Mouse (Mus musculus) liver, embryonic 15.5 days (tissue): ENCODE measurements at regions not wholly inside any gene's neighbourhood (a gene's known extent, or its start where the extent isn't known, plus 50 kb on each side); places are given as distances from the start of the nearest gene placed in this dataset.

Experiments used
- ATAC-seq: fragments of 200-750 bp; cut with Nextera tagmentation; 2 replicates; pipeline ENCODE4 v1.8.0; 2017; ENCODE audit warnings: moderate number of reproducible peaks, mild to moderate bottlenecking, moderate library complexity; ENCODE audit not compliant: insufficient read depth
- H3K27ac ChIP-seq: fragments of 300-500 bp; sonication (generic); replicated peaks from 2 replicates; pipeline ENCODE4 v1.5.1; 2015; ENCODE audit warnings: mild to moderate bottlenecking, inconsistent platforms
- H3K27me3 ChIP-seq: fragments of 300-500 bp; sonication (generic); 2 replicates; pipeline ENCODE4 v1.6.1; 2015; ENCODE audit warnings: mild to moderate bottlenecking, inconsistent platforms
- H3K36me3 ChIP-seq: fragments of 300-500 bp; sonication (generic); replicated peaks from 2 replicates; pipeline ENCODE4 v1.6.1; 2015; ENCODE audit warnings: moderate library complexity, mild to moderate bottlenecking, inconsistent platforms
- H3K4me1 ChIP-seq: fragments of 300-500 bp; sonication (generic); replicated peaks from 2 replicates; pipeline ENCODE4 v1.6.1; 2015; ENCODE audit warnings: inconsistent platforms
- H3K4me2 ChIP-seq: fragments of 300-500 bp; sonication (generic); 2 replicates; pipeline ENCODE4 v1.6.1; 2015; ENCODE audit warnings: moderate library complexity, mild to moderate bottlenecking, inconsistent platforms
- H3K4me3 ChIP-seq: fragments of 300-500 bp; sonication (generic); replicated peaks from 2 replicates; pipeline ENCODE4 v1.5.1; 2015; ENCODE audit warnings: mild to moderate bottlenecking, inconsistent platforms
- H3K9ac ChIP-seq: fragments of 300-500 bp; sonication (generic); 2 replicates; pipeline ENCODE4 v1.6.1; 2015; ENCODE audit warnings: moderate library complexity, mild to moderate bottlenecking, inconsistent platforms
- H3K9me3 ChIP-seq: fragments of 300-500 bp; sonication (generic); replicated peaks from 2 replicates; pipeline ENCODE4 v1.6.1; 2016; ENCODE audit warnings: inconsistent platforms
- WGBS: fragments of 180-500 bp; shearing (Covaris S2); methylation state at CpG from one replicate; pipeline ENCODE4 v1.1.7; 2015; ENCODE audit warnings: mixed read lengths; ENCODE audit not compliant: insufficient replicate concordance; 5-methylcytosine and 5-hydroxymethylcytosine counted together

DNA sequence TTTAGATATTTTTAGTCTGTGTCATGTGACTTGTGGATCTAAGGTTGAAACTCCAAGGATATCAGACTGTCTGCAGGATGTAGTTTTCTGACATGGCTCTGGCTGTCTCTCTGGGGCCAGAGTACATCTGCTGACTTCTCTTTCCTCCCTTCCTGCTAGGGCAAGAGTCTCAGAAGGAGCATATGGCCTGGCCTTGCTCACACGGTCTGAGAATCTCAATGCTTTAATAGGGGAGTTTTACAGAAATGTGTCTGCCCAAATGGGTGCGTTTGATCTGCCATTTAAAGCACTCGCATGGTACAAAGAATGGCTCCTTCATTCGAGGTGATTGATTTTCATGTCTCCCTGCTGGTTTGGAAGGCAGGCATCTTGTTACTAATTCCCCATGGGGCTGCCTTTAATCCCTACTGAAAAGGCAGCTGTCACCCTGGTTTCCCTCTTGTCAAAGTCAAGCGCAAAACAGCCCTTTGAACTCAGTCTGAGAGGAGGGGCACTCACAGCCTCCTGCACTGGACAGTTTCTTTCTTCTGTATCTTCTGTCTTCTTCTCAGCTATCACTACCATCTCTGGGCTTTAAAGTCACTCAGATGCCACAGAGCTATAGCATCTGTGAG, 199.7 kb upstream of the Eef2kmt start:
- no peak overlapping the region for H3K27ac ChIP-seq
- H3K4me2 ChIP-seq = no peak overlapping the region
- no peaks in the 10 kb centered on the region for H3K27me3 ChIP-seq
- no peaks in the 10 kb centered on the region for H3K36me3 ChIP-seq
- H3K4me1 ChIP-seq = no peaks in the 10 kb centered on the region
- no peaks in the 10 kb centered on the region for H3K9me3 ChIP-seq
- 27% methylated on average over 5 of the region's 5 CpGs for WGBS
- H3K9ac ChIP-seq = no peak overlapping the region
- H3K4me3 ChIP-seq = no peak overlapping the region
- no peak for ATAC-seq

GRCm38 (mm10) chr16:5454243-5454642, 198.5 kb upstream of the Eef2kmt start:
- no peak overlapping the region for H3K4me2 ChIP-seq
- H3K36me3 ChIP-seq = no peaks in the 10 kb centered on the region
- no peaks in the 10 kb centered on the region for H3K4me1 ChIP-seq
- no peak for ATAC-seq
- no peaks in the 10 kb centered on the region for H3K27me3 ChIP-seq
- no peak overlapping the region for H3K9ac ChIP-seq
- WGBS = 24% methylated on average over 6 of the region's 6 CpGs
- H3K27ac ChIP-seq = no peak overlapping the region
- H3K9me3 ChIP-seq = no peaks in the 10 kb centered on the region
- no peak overlapping the region for H3K4me3 ChIP-seq

- H3K4me3 ChIP-seq = no peak overlapping the region
- H3K4me2 ChIP-seq = no peak overlapping the region
- no peak overlapping the region for H3K9ac ChIP-seq
- H3K4me1 ChIP-seq = no peaks in the 10 kb centered on the region
- no peak overlapping the region for H3K27ac ChIP-seq
- no peaks in the 10 kb centered on the region for H3K9me3 ChIP-seq
- 50% methylated on average over 6 of the region's 6 CpGs for WGBS
- no peaks in the 10 kb centered on the region for H3K27me3 ChIP-seq
- ATAC-seq = no peak
- no peaks in the 10 kb centered on the region for H3K36me3 ChIP-seq
These were observed 197.2 kb upstream of the Eef2kmt start for GRCm38 (mm10) chr16:5452971-5453370.

DNA sequence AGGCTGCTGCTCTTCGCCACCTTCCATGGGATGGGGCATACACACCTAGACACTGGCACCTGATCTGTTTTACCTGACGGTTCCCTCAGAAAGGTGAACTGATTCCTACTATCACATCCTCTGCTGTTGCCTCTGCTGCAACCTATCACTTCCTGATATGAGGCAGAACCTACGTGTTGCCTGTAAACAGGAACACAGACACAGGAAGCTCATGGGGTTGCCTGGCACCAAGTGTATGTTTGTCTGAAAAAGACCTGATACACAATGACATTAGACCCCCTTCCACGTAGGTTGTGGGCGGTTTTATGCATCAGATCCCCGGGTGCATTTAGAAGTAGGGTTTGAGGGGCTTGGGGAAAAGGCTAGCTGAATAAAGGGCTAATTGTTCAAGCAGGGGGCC, 190.0 kb upstream of the Eef2kmt start:
- H3K9me3 ChIP-seq = no peaks in the 10 kb centered on the region
- no peak overlapping the region for H3K4me2 ChIP-seq
- H3K9ac ChIP-seq = no peak overlapping the region
- H3K27ac ChIP-seq = no peak overlapping the region
- ATAC-seq = no peak
- 32% methylated on average over 6 of the region's 6 CpGs for WGBS
- no peaks in the 10 kb centered on the region for H3K36me3 ChIP-seq
- H3K4me3 ChIP-seq = no peak overlapping the region
- H3K4me1 ChIP-seq = no peaks in the 10 kb centered on the region
- no peaks in the 10 kb centered on the region for H3K27me3 ChIP-seq

GRCm38 (mm10) chr16:5444785-5445184, 189.0 kb upstream of the Eef2kmt start:
- H3K27ac ChIP-seq = no peak overlapping the region
- H3K4me3 ChIP-seq = no peak overlapping the region
- no peaks in the 10 kb centered on the region for H3K4me1 ChIP-seq
- no peak for ATAC-seq
- 20% methylated on average over 2 of the region's 2 CpGs for WGBS
- H3K9me3 ChIP-seq = no peaks in the 10 kb centered on the region
- no peak overlapping the region for H3K9ac ChIP-seq
- no peak overlapping the region for H3K4me2 ChIP-seq
- no peaks in the 10 kb centered on the region for H3K27me3 ChIP-seq
- no peaks in the 10 kb centered on the region for H3K36me3 ChIP-seq

GRCm38 (mm10) chr16:5439717-5440116, 183.9 kb upstream of the Eef2kmt start:
- Histone ChIP-seq H3K9me3 (no peaks in the 10 kb centered on the region), H3K27ac (no peak overlapping the region), H3K9ac (no peak overlapping the region), H3K27me3 (no peaks in the 10 kb centered on the region), H3K4me3 (no peak overlapping the region), H3K4me2 (no peak overlapping the region), H3K4me1 (no peaks in the 10 kb centered on the region), H3K36me3 (no peaks in the 10 kb centered on the region)
- ATAC-seq = no peak
- 52% methylated on average over 2 of the region's 2 CpGs for WGBS

GRCm38 (mm10) chr16:5438405-5438804, 182.6 kb upstream of the Eef2kmt start:
- Histone ChIP-seq H3K9me3 (no peaks in the 10 kb centered on the region), H3K27me3 (no peaks in the 10 kb centered on the region), H3K4me3 (no peak overlapping the region), H3K36me3 (no peaks in the 10 kb centered on the region), H3K9ac (no peak overlapping the region), H3K4me1 (no peaks in the 10 kb centered on the region), H3K4me2 (no peak overlapping the region), H3K27ac (no peak overlapping the region)
- ATAC-seq = no peak
- WGBS = 44% methylated on average over 2 of the region's 2 CpGs

DNA sequence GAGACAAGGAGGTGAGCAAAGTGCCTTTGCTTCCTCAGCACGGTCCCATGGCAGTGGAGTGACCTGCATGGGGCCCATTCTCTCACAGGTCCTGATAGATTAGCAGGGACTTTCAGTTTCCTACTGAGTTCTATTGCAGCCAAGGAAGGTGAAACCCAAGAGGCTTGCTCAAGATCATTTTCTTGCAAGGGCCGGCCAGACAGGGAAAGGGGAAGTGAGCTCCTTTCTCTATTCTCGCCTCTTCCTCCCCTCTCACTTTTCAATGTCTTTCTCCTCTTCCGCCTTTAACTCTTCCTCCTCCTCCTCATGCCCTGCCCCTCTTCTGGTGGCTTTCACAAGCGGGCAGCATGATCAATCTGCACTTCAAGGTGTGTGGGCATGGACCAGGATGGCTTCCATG, 175.9 kb upstream of the Eef2kmt start:
- Histone ChIP-seq H3K4me3 (no peak overlapping the region), H3K4me2 (peak overlapping the region; percentile 5; the same call in 1 of the 2 replicates), H3K9me3 (no peaks in the 10 kb centered on the region), H3K27ac (no peak overlapping the region), H3K4me1 (0 out of 2 replicates have a peak, but pooled peaks cover 3% of the 10 kb centered on the region), H3K36me3 (no peaks in the 10 kb centered on the region), H3K9ac (no peak overlapping the region), H3K27me3 (no peaks in the 10 kb centered on the region)
- ATAC-seq = no peak
- 19% methylated on average over 5 of the region's 5 CpGs for WGBS

- Histone ChIP-seq H3K27me3 (no peaks in the 10 kb centered on the region), H3K9ac (no peak overlapping the region), H3K9me3 (no peaks in the 10 kb centered on the region), H3K4me1 (0 out of 2 replicates have a peak, but pooled peaks cover 3% of the 10 kb centered on the region), H3K27ac (no peak overlapping the region), H3K4me3 (no peak overlapping the region), H3K36me3 (no peaks in the 10 kb centered on the region), H3K4me2 (peak overlapping the region; percentile 5; the same call in 1 of the 2 replicates)
- WGBS = 54% methylated on average over 3 of the region's 3 CpGs
- ATAC-seq = no peak
These were observed 175.3 kb upstream of the Eef2kmt start for GRCm38 (mm10) chr16:5431111-5431510.

GRCm38 (mm10) chr16:5429466-5429865, 173.7 kb upstream of the Eef2kmt start:
- Histone ChIP-seq H3K9me3 (no peaks in the 10 kb centered on the region), H3K4me1 (0 out of 2 replicates have a peak, but pooled peaks cover 3% of the 10 kb centered on the region), H3K4me3 (no peak overlapping the region), H3K36me3 (no peaks in the 10 kb centered on the region), H3K4me2 (no peak overlapping the region), H3K27me3 (no peaks in the 10 kb centered on the region), H3K9ac (no peak overlapping the region), H3K27ac (no peak overlapping the region)
- WGBS = 35% methylated on average over 2 of the region's 2 CpGs
- ATAC-seq = no peak

GRCm38 (mm10) chr16:5425908-5426307, 170.1 kb upstream of the Eef2kmt start:
- ATAC-seq = no peak
- Histone ChIP-seq H3K9me3 (no peaks in the 10 kb centered on the region), H3K4me2 (no peak overlapping the region), H3K36me3 (no peaks in the 10 kb centered on the region), H3K9ac (no peak overlapping the region), H3K27me3 (no peaks in the 10 kb centered on the region), H3K4me1 (0 out of 2 replicates have a peak, but pooled peaks cover 3% of the 10 kb centered on the region), H3K27ac (no peak overlapping the region), H3K4me3 (no peak overlapping the region)
- WGBS = 53% methylated on average over 2 of the region's 2 CpGs

DNA sequence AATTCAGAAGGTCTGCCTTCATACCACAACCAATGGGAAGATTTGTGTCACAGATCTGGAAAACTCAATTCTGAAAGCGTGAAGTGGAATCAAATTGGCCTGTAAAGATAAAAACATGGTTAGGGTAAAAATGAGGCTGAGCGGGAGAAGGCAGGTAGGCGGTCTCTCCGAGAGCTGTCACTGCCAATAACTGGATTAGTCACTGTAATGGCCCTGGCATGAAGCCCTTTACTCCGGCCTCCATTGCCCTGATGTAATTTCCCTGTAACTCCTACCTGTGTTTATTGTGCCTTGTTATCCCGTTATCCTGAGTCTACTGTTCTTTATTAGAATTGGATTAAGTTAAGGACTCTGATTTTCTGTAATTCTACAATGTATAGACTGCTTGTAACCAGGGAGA, 166.3 kb upstream of the Eef2kmt start:
- WGBS = 74% methylated on average over 6 of the region's 6 CpGs
- Histone ChIP-seq H3K9ac (no peak overlapping the region), H3K4me2 (no peak overlapping the region), H3K4me1 (no peaks in the 10 kb centered on the region), H3K4me3 (no peak overlapping the region), H3K27me3 (no peaks in the 10 kb centered on the region), H3K27ac (no peak overlapping the region), H3K36me3 (no peaks in the 10 kb centered on the region), H3K9me3 (no peaks in the 10 kb centered on the region)
- ATAC-seq = no peak
